Mouse (Mus musculus) intestine, embryonic 15.5 days (tissue): ENCODE measurements around the gene Gpc3. TPM values are rescaled to one million over a fixed set of nuclear protein-coding genes. Genes with fewer than 3 reads are reported as not detected.

ENCODE experiments used
- ATAC-seq: fragments of 200-750 bp; cut with Nextera tagmentation; 2 replicates; pipeline ENCODE4 v1.8.0; 2017; ENCODE audit warnings: moderate TSS enrichment, moderate library complexity
- H3K27ac ChIP-seq: fragments of 300-500 bp; sonication (generic); 2 replicates; pipeline ENCODE4 v1.5.1; 2015; ENCODE audit warnings: mild to moderate bottlenecking, inconsistent platforms
- H3K27me3 ChIP-seq: fragments of 300-500 bp; sonication (generic); replicated peaks from 2 replicates; pipeline ENCODE4 v1.6.1; 2015; ENCODE audit warnings: inconsistent platforms
- H3K36me3 ChIP-seq: fragments of 300-500 bp; sonication (generic); 2 replicates; pipeline ENCODE4 v1.6.1; 2015; ENCODE audit warnings: inconsistent platforms
- H3K4me1 ChIP-seq: fragments of 300-500 bp; sonication (generic); replicated peaks from 2 replicates; pipeline ENCODE4 v1.6.1; 2015; ENCODE audit warnings: inconsistent platforms
- H3K4me2 ChIP-seq: fragments of 300-500 bp; sonication (generic); replicated peaks from 2 replicates; pipeline ENCODE4 v1.6.1; 2015; ENCODE audit warnings: mild to moderate bottlenecking, inconsistent platforms
- H3K4me3 ChIP-seq: fragments of 300-500 bp; sonication (generic); replicated peaks from 2 replicates; pipeline ENCODE4 v1.5.1; 2015; ENCODE audit warnings: inconsistent platforms
- H3K9ac ChIP-seq: fragments of 300-500 bp; sonication (generic); 2 replicates; pipeline ENCODE4 v1.6.1; 2015; ENCODE audit warnings: inconsistent platforms
- H3K9me3 ChIP-seq: fragments of 300-500 bp; sonication (generic); 2 replicates; pipeline ENCODE4 v1.6.1; 2016; ENCODE audit warnings: inconsistent platforms
- WGBS: fragments of 180-500 bp; shearing (Covaris S2); methylation state at CpG from one replicate; pipeline ENCODE4 v1.1.7; 2015; 5-methylcytosine and 5-hydroxymethylcytosine counted together
- polyA plus RNA-seq: library from polyadenylated mRNA; unstranded; fragments of >200 nt; fragmentation: Nextera tagmentation; extraction: Ambion mirVana; gene quantifications from 2 replicates; pipeline ENCODE4 v1.2.1, GENCODE M21; 2015

The Gpc3 gene
- polyA plus RNA-seq, 1 experiment from 2014 or later, result 604 TPM

GRCm38 (mm10) chrX:52449177-52449576 lies 164.6 kb downstream of the Gpc3 start:
- H3K36me3 ChIP-seq, result no peaks in the 10 kb centered on the region
- WGBS, result 63% methylated on average over 2 of the region's 2 CpGs

GRCm38 (mm10) chrX:52448496-52448895 lies 165.3 kb downstream of the Gpc3 start:
- Histone ChIP-seq H3K4me1 (no peaks in the 10 kb centered on the region), H3K4me3 (no peak overlapping the region), H3K4me2 (no peak overlapping the region), H3K36me3 (no peaks in the 10 kb centered on the region), H3K9me3 (no peaks in the 10 kb centered on the region), H3K27ac (no peak overlapping the region), H3K9ac (no peak overlapping the region), H3K27me3 (no peaks in the 10 kb centered on the region)
- 51% methylated on average over 3 of the region's 3 CpGs for WGBS
- no peak for ATAC-seq

More at GRCm38 (mm10) chrX:52449177-52449576, 164.6 kb downstream of the Gpc3 start:
- ATAC-seq, result no peak
- Histone ChIP-seq H3K4me2 (no peak overlapping the region), H3K27me3 (no peaks in the 10 kb centered on the region), H3K27ac (no peak overlapping the region), H3K4me3 (no peak overlapping the region), H3K9ac (no peak overlapping the region), H3K9me3 (no peaks in the 10 kb centered on the region), H3K4me1 (no peaks in the 10 kb centered on the region)

GRCm38 (mm10) chrX:52446530-52446929 lies 167.2 kb downstream of the Gpc3 start:
- ATAC-seq, result no peak
- Histone ChIP-seq H3K4me2 (no peak overlapping the region), H3K27me3 (no peaks in the 10 kb centered on the region), H3K4me1 (no peaks in the 10 kb centered on the region), H3K36me3 (no peaks in the 10 kb centered on the region), H3K9ac (no peak overlapping the region), H3K27ac (no peak overlapping the region), H3K9me3 (no peaks in the 10 kb centered on the region), H3K4me3 (no peak overlapping the region)
- 55% methylated on average over 3 of the region's 3 CpGs for WGBS

- Histone ChIP-seq H3K27ac (no peak overlapping the region), H3K27me3 (no peaks in the 10 kb centered on the region), H3K36me3 (no peaks in the 10 kb centered on the region), H3K9me3 (no peaks in the 10 kb centered on the region), H3K4me3 (no peak overlapping the region), H3K4me1 (no peaks in the 10 kb centered on the region), H3K4me2 (no peak overlapping the region), H3K9ac (no peak overlapping the region)
- 60% methylated on average over 2 of the region's 2 CpGs for WGBS
- no peak for ATAC-seq
These were observed 168.8 kb downstream of the Gpc3 start for GRCm38 (mm10) chrX:52444977-52445376.

GRCm38 (mm10) chrX:52441798-52442197 lies 172.0 kb downstream of the Gpc3 start:
- H3K9me3 ChIP-seq, result no peaks in the 10 kb centered on the region
- H3K4me1 ChIP-seq, result no peaks in the 10 kb centered on the region
- 59% methylated on average over 3 of the region's 3 CpGs for WGBS
- H3K9ac ChIP-seq, result no peak overlapping the region
- no peak overlapping the region for H3K4me2 ChIP-seq
- ATAC-seq, result no peak
- H3K4me3 ChIP-seq, result no peak overlapping the region
- no peaks in the 10 kb centered on the region for H3K36me3 ChIP-seq
- no peak overlapping the region for H3K27ac ChIP-seq
- H3K27me3 ChIP-seq, result no peaks in the 10 kb centered on the region

GRCm38 (mm10) chrX:52439421-52439820 lies 174.3 kb downstream of the Gpc3 start:
- 59% methylated on average over 5 of the region's 5 CpGs for WGBS
- no peaks in the 10 kb centered on the region for H3K27me3 ChIP-seq
- no peak for ATAC-seq
- no peak overlapping the region for H3K4me3 ChIP-seq
- H3K9me3 ChIP-seq, result no peaks in the 10 kb centered on the region
- no peaks in the 10 kb centered on the region for H3K4me1 ChIP-seq
- H3K9ac ChIP-seq, result no peak overlapping the region
- no peak overlapping the region for H3K27ac ChIP-seq
- H3K36me3 ChIP-seq, result no peaks in the 10 kb centered on the region
- no peak overlapping the region for H3K4me2 ChIP-seq

GRCm38 (mm10) chrX:52425605-52426004 lies 188.1 kb downstream of the Gpc3 start:
- no peak overlapping the region for H3K27ac ChIP-seq
- 84% methylated on average over 5 of the region's 5 CpGs for WGBS
- ATAC-seq, result no peak
- no peak overlapping the region for H3K4me3 ChIP-seq
- H3K27me3 ChIP-seq, result no peaks in the 10 kb centered on the region
- H3K9ac ChIP-seq, result no peak overlapping the region
- no peak overlapping the region for H3K4me2 ChIP-seq
- H3K4me1 ChIP-seq, result no peaks in the 10 kb centered on the region
- H3K36me3 ChIP-seq, result no peaks in the 10 kb centered on the region
- H3K9me3 ChIP-seq, result no peaks in the 10 kb centered on the region

GRCm38 (mm10) chrX:52419850-52420249 lies 193.9 kb downstream of the Gpc3 start:
- Histone ChIP-seq H3K27ac (no peak overlapping the region), H3K4me1 (no peaks in the 10 kb centered on the region), H3K4me3 (no peak overlapping the region), H3K36me3 (no peaks in the 10 kb centered on the region), H3K4me2 (no peak overlapping the region), H3K9me3 (no peaks in the 10 kb centered on the region), H3K27me3 (no peaks in the 10 kb centered on the region), H3K9ac (no peak overlapping the region)
- 81% methylated on average over 3 of the region's 3 CpGs for WGBS
- ATAC-seq, result no peak

- H3K4me3 ChIP-seq, result no peak overlapping the region
- H3K9me3 ChIP-seq, result no peaks in the 10 kb centered on the region
- 85% methylated on average over 3 of the region's 3 CpGs for WGBS
- H3K27me3 ChIP-seq, result no peaks in the 10 kb centered on the region
- no peaks in the 10 kb centered on the region for H3K36me3 ChIP-seq
- H3K27ac ChIP-seq, result no peak overlapping the region
- ATAC-seq, result no peak
- no peak overlapping the region for H3K4me2 ChIP-seq
- no peak overlapping the region for H3K9ac ChIP-seq
- no peaks in the 10 kb centered on the region for H3K4me1 ChIP-seq
These were observed 200.8 kb downstream of the Gpc3 start for GRCm38 (mm10) chrX:52412936-52413335.

- ATAC-seq, result no peak
- WGBS, result 87% methylated on average over 2 of the region's 2 CpGs
These were observed 212.6 kb downstream of the Gpc3 start for GRCm38 (mm10) chrX:52401188-52401587.

GRCm38 (mm10) chrX:52375129-52375528 lies 238.6 kb downstream of the Gpc3 start:
- Histone ChIP-seq H3K4me3 (no peak overlapping the region), H3K9ac (no peak overlapping the region), H3K9me3 (no peaks in the 10 kb centered on the region), H3K4me2 (no peak overlapping the region), H3K27me3 (no peaks in the 10 kb centered on the region), H3K36me3 (no peaks in the 10 kb centered on the region), H3K27ac (no peak overlapping the region), H3K4me1 (no peaks in the 10 kb centered on the region)
- ATAC-seq, result no peak
- WGBS, result 61% methylated on average over 3 of the region's 3 CpGs

More at GRCm38 (mm10) chrX:52401188-52401587, 212.6 kb downstream of the Gpc3 start:
- no peak overlapping the region for H3K9ac ChIP-seq
- H3K4me1 ChIP-seq, result no peaks in the 10 kb centered on the region
- H3K4me3 ChIP-seq, result no peak overlapping the region
- H3K9me3 ChIP-seq, result no peaks in the 10 kb centered on the region
- no peak overlapping the region for H3K27ac ChIP-seq
- no peak overlapping the region for H3K4me2 ChIP-seq
- H3K27me3 ChIP-seq, result no peaks in the 10 kb centered on the region
- no peaks in the 10 kb centered on the region for H3K36me3 ChIP-seq

GRCm38 (mm10) chrX:52374209-52374608 lies 239.5 kb downstream of the Gpc3 start:
- Histone ChIP-seq H3K36me3 (no peaks in the 10 kb centered on the region), H3K27ac (no peak overlapping the region), H3K4me3 (no peak overlapping the region), H3K27me3 (no peaks in the 10 kb centered on the region), H3K9me3 (no peaks in the 10 kb centered on the region), H3K4me2 (no peak overlapping the region), H3K4me1 (no peaks in the 10 kb centered on the region), H3K9ac (no peak overlapping the region)
- 64% methylated on average over 14 of the region's 14 CpGs for WGBS
- ATAC-seq, result peak; percentile 61; the same call in 1 of the 2 replicates

GRCm38 (mm10) chrX:52372436-52372835 lies 241.3 kb downstream of the Gpc3 start:
- H3K27ac ChIP-seq, result no peak overlapping the region
- H3K4me2 ChIP-seq, result no peak overlapping the region
- ATAC-seq, result peak; percentile 45; the same call in 1 of the 2 replicates
- no peaks in the 10 kb centered on the region for H3K36me3 ChIP-seq
- H3K9ac ChIP-seq, result no peak overlapping the region
- no peaks in the 10 kb centered on the region for H3K9me3 ChIP-seq
- WGBS, result 60% methylated on average over 5 of the region's 5 CpGs
- no peaks in the 10 kb centered on the region for H3K27me3 ChIP-seq
- no peak overlapping the region for H3K4me3 ChIP-seq
- no peaks in the 10 kb centered on the region for H3K4me1 ChIP-seq
